Mouse (Mus musculus): ENCODE data around the gene Msmo1.

- no peak for TF ChIP-seq POLR2A (IDR thresholded peaks at IDR 0.05; ENCODE audit: insufficient read depth, low read length)
- TF ChIP-seq EP300 (IDR thresholded peaks at IDR 0.05; ENCODE audit: insufficient read depth, low read depth, low read length), result no peak
- TF ChIP-seq CTCF (IDR thresholded peaks at IDR 0.05; ENCODE audit: low read depth, low read length), result no peak
Observed at GRCm38 (mm10) chr8:64767047-64767446, 33.5 kb upstream of the Msmo1 start.

Data from ES-Bruce4 (cell line).